Mouse (Mus musculus) lung, postnatal 0 days (tissue): ENCODE measurements around the gene Usp49.

Experiments
- CTCF ChIP-seq: IDR thresholded peaks from 2 replicates; pipeline ENCODE4 v1.5.1; 2016; ENCODE audit warnings: antibody characterized with exemption, mild to moderate bottlenecking
- EP300 ChIP-seq: IDR thresholded peaks from 2 replicates; pipeline ENCODE4 v1.6.1; 2016; ENCODE audit warnings: antibody characterized with exemption, mild to moderate bottlenecking, control low read depth

DNA sequence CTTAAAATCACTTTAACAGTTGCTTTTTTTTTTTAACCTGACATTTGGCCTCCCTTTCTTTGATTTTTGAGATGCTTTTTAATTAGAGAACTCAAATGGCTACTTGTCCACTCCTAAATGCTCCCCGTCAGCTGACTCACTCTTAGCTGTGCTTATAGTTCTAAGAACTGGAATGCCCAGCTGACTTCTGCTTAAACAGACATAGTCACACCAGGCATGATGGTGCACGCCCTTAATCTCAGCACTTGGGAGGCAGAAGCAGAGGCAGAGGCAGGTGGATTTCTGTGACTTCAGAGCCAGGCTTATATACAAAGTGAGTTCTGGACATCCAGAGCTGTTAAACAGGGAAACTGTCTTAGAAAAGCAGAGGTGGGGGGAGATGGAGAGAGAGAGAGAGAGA lies 21.5 kb downstream of the Usp49 start:
- TF ChIP-seq EP300 (no peak), CTCF (no peak)
